Mouse (Mus musculus) neural tube, embryonic 15.5 days (tissue): Measurements from ENCODE around the gene Chrm1. TPM values are rescaled to one million over a fixed set of nuclear protein-coding genes. Genes with fewer than 3 reads are reported as not detected.
A peak's percentile ranks its signal among the peaks of the same experiment; 100 is the strongest.
"Not testable (repeated sequence)": the region's sequence is repeated elsewhere in the genome, so short reads cannot be mapped to it uniquely, and the experiment has no call there.

ENCODE experiments used
- ATAC-seq: fragments of 200-750 bp; cut with Nextera tagmentation; 2 replicates; pipeline ENCODE4 v1.8.0; 2017; ENCODE audit warnings: mild to moderate bottlenecking, moderate TSS enrichment, moderate library complexity; ENCODE audit not compliant: low FRiP score
- H3K27ac ChIP-seq: fragments of 300-500 bp; sonication (generic); replicated peaks from 2 replicates; pipeline ENCODE4 v1.5.1; 2015; ENCODE audit warnings: mild to moderate bottlenecking, inconsistent platforms
- H3K27me3 ChIP-seq: fragments of 300-500 bp; sonication (generic); replicated peaks from 2 replicates; pipeline ENCODE4 v1.6.1; 2015; ENCODE audit warnings: inconsistent platforms
- H3K36me3 ChIP-seq: fragments of 300-500 bp; sonication (generic); 2 replicates; pipeline ENCODE4 v1.6.1; 2015; ENCODE audit warnings: inconsistent platforms
- H3K4me1 ChIP-seq: fragments of 300-500 bp; sonication (generic); 2 replicates; pipeline ENCODE4 v1.6.1; 2015; ENCODE audit warnings: inconsistent platforms
- H3K4me2 ChIP-seq: fragments of 300-500 bp; sonication (generic); 2 replicates; pipeline ENCODE4 v1.6.1; 2015; ENCODE audit warnings: inconsistent platforms, mild to moderate bottlenecking, moderate library complexity
- H3K4me3 ChIP-seq: fragments of 300-500 bp; sonication (generic); replicated peaks from 2 replicates; pipeline ENCODE4 v1.5.1; 2015; ENCODE audit warnings: mild to moderate bottlenecking, inconsistent platforms
- H3K9ac ChIP-seq: fragments of 300-500 bp; sonication (generic); replicated peaks from 2 replicates; pipeline ENCODE4 v1.6.1; 2015; ENCODE audit warnings: mild to moderate bottlenecking, inconsistent platforms
- H3K9me3 ChIP-seq: fragments of 300-500 bp; sonication (generic); replicated peaks from 2 replicates; pipeline ENCODE4 v1.6.1; 2016; ENCODE audit warnings: inconsistent platforms
- WGBS: fragments of 180-500 bp; shearing (Covaris S2); methylation state at CpG from one replicate; pipeline ENCODE4 v1.1.7; 2015; ENCODE audit warnings: mixed read lengths; 5-methylcytosine and 5-hydroxymethylcytosine counted together
- polyA plus RNA-seq: library from polyadenylated mRNA; unstranded; fragments of >200 nt; fragmentation: Nextera tagmentation; extraction: Ambion mirVana; gene quantifications from 2 replicates; pipeline ENCODE4 v1.2.1, GENCODE M21; 2015

The Chrm1 gene
- polyA plus RNA-seq, 1 experiment from 2014 or later, result 0.35 TPM

- no peaks in the 10 kb centered on the region for H3K27me3 ChIP-seq
- no peak; the same call in 1 of the 2 replicates for ATAC-seq
- peaks cover 39% of the 10 kb centered on the region for H3K4me1 ChIP-seq
- no peaks in the 10 kb centered on the region for H3K9me3 ChIP-seq
- WGBS, result 55% methylated on average over 4 of the region's 4 CpGs
- peak overlapping the region; percentile 70 for H3K4me3 ChIP-seq
- H3K27ac ChIP-seq, result peak overlapping the region; percentile 96
- peak overlapping the region; percentile 89 for H3K9ac ChIP-seq
- H3K4me2 ChIP-seq, result peak overlapping the region; percentile 67
- H3K36me3 ChIP-seq, result peaks cover 25% of the 10 kb centered on the region
These were observed 58.4 kb downstream of the Chrm1 start for GRCm38 (mm10) chr19:8722021-8722420.

- Histone ChIP-seq H3K4me1 (peaks cover 39% of the 10 kb centered on the region), H3K9ac (peak overlapping the region; percentile 89), H3K36me3 (peaks cover 26% of the 10 kb centered on the region), H3K4me2 (peak overlapping the region; percentile 67), H3K4me3 (peak overlapping the region; percentile 70), H3K9me3 (no peaks in the 10 kb centered on the region), H3K27me3 (no peaks in the 10 kb centered on the region), H3K27ac (peak overlapping the region; percentile 96)
- WGBS, result under 1% methylated on average over 5 of the region's 5 CpGs
- ATAC-seq, result peak; percentile 19
These were observed 58.9 kb downstream of the Chrm1 start for GRCm38 (mm10) chr19:8722559-8722906.

- peak within 1 kb of the TSS; percentile 70 for H3K4me3 ChIP-seq
- peak within 1 kb of the TSS; percentile 89 for H3K9ac ChIP-seq
- no peaks in the 10 kb centered on the region for H3K9me3 ChIP-seq
- ATAC-seq, result peak; percentile 97
- WGBS, result under 1% methylated on average over 50 of the region's 50 CpGs
- H3K27ac ChIP-seq, result peak within 1 kb of the TSS; percentile 96
- H3K36me3 ChIP-seq, result peaks cover 26% of the 10 kb centered on the region
- H3K4me2 ChIP-seq, result peak within 1 kb of the TSS; percentile 67
- no peaks in the 10 kb centered on the region for H3K27me3 ChIP-seq
- H3K4me1 ChIP-seq, result peaks cover 39% of the 10 kb centered on the region
These were observed 59.5 kb downstream of the Chrm1 start, which contains the start of gene Slc3a2 for GRCm38 (mm10) chr19:8722907-8723573. Gene Slc3a2 (minus strand): TSS chr19:8723369.

GRCm38 (mm10) chr19:8723574-8724346, 60.2 kb downstream of the Chrm1 start:
- peaks cover 38% of the 10 kb centered on the region for H3K4me1 ChIP-seq
- 0 out of 2 replicates have a peak, but pooled peaks have one; percentile 12 for ATAC-seq
- under 1% methylated on average over 20 of the region's 20 CpGs for WGBS
- peak overlapping the region; percentile 84 for H3K9ac ChIP-seq
- peaks cover 26% of the 10 kb centered on the region for H3K36me3 ChIP-seq
- peak overlapping the region; percentile 67 for H3K4me2 ChIP-seq
- H3K9me3 ChIP-seq, result no peaks in the 10 kb centered on the region
- H3K27me3 ChIP-seq, result no peaks in the 10 kb centered on the region
- H3K4me3 ChIP-seq, result peak overlapping the region; percentile 70
- H3K27ac ChIP-seq, result peak overlapping the region; percentile 96

GRCm38 (mm10) chr19:8724392-8724791, 60.8 kb downstream of the Chrm1 start:
- no peaks in the 10 kb centered on the region for H3K9me3 ChIP-seq
- peak overlapping the region; percentile 84 for H3K9ac ChIP-seq
- 0% methylated on average over 2 of the region's 2 CpGs for WGBS
- H3K4me2 ChIP-seq, result peak overlapping the region; percentile 67
- no peak for ATAC-seq
- H3K4me3 ChIP-seq, result peak overlapping the region; percentile 70
- H3K36me3 ChIP-seq, result peaks cover 26% of the 10 kb centered on the region
- peaks cover 37% of the 10 kb centered on the region for H3K4me1 ChIP-seq
- H3K27me3 ChIP-seq, result no peaks in the 10 kb centered on the region
- H3K27ac ChIP-seq, result peak overlapping the region; percentile 96

- H3K4me1 ChIP-seq, result peaks cover 37% of the 10 kb centered on the region
- H3K36me3 ChIP-seq, result peaks cover 26% of the 10 kb centered on the region
- peak overlapping the region; percentile 67 for H3K4me2 ChIP-seq
- H3K27ac ChIP-seq, result no peak overlapping the region
- H3K4me3 ChIP-seq, result peak overlapping the region; percentile 70
- peak overlapping the region; percentile 84 for H3K9ac ChIP-seq
- ATAC-seq, result no peak
- H3K9me3 ChIP-seq, result no peaks in the 10 kb centered on the region
- H3K27me3 ChIP-seq, result no peaks in the 10 kb centered on the region
- 56% methylated on average over 4 of the region's 4 CpGs for WGBS
These were observed 61.6 kb downstream of the Chrm1 start for GRCm38 (mm10) chr19:8725081-8725613.

- Histone ChIP-seq H3K4me2 (no peak overlapping the region), H3K4me3 (no peak overlapping the region), H3K9me3 (no peaks in the 10 kb centered on the region), H3K27me3 (no peaks in the 10 kb centered on the region), H3K9ac (no peak overlapping the region), H3K36me3 (peaks cover 26% of the 10 kb centered on the region), H3K27ac (no peak overlapping the region), H3K4me1 (peaks cover 25% of the 10 kb centered on the region)
- ATAC-seq, result no peak
- WGBS, result 24% methylated on average over 3 of the region's 3 CpGs
These were observed 63.2 kb downstream of the Chrm1 start for GRCm38 (mm10) chr19:8726609-8727390.

- H3K27me3 ChIP-seq, result no peaks in the 10 kb centered on the region
- no peak overlapping the region for H3K9ac ChIP-seq
- no peak overlapping the region for H3K4me3 ChIP-seq
- H3K4me2 ChIP-seq, result no peak overlapping the region
- no peaks in the 10 kb centered on the region for H3K9me3 ChIP-seq
- peaks cover 20% of the 10 kb centered on the region for H3K4me1 ChIP-seq
- no peak for ATAC-seq
- no peak overlapping the region for H3K27ac ChIP-seq
- WGBS, result 28% methylated on average over 5 of the region's 5 CpGs
- H3K36me3 ChIP-seq, result peaks cover 26% of the 10 kb centered on the region
These were observed 64.0 kb downstream of the Chrm1 start for GRCm38 (mm10) chr19:8727495-8728114.

GRCm38 (mm10) chr19:8728335-8729099, 64.9 kb downstream of the Chrm1 start:
- H3K9ac ChIP-seq, ATAC-seq, H3K27me3 ChIP-seq, H3K4me2 ChIP-seq, H3K4me3 ChIP-seq, H3K27ac ChIP-seq, H3K9me3 ChIP-seq: not testable (repeated sequence)
- 54% methylated on average over 3 of the region's 3 CpGs for WGBS
- Histone ChIP-seq H3K36me3 (peaks cover 26% of the 10 kb centered on the region), H3K4me1 (peaks cover 20% of the 10 kb centered on the region)
